Mouse (Mus musculus): ENCODE measurements around the gene a.

- TF ChIP-seq CTCF (IDR thresholded peaks at IDR 0.05; ENCODE audit: low read depth, low read length) (no peak), TAL1 (conservative IDR thresholded peaks at IDR 0.05; ENCODE audit: low read depth, low read length) (no peak), GATA1 (IDR thresholded peaks at IDR 0.05; ENCODE audit: borderline replicate concordance, low read length) (no peak), POLR2AphosphoS5 (IDR thresholded peaks at IDR 0.05; ENCODE audit: insufficient replicate concordance, low read depth, low read length) (no peak), GATA2 (IDR thresholded peaks at IDR 0.05; ENCODE audit: borderline replicate concordance, low read depth, low read length) (no peak)
Measured at GRCm38 (mm10) chr2:154764828-154765497, 26.2 kb upstream of the a start.

Measured in G1E (cell line).